Mouse (Mus musculus) MEL-GATA-1-ER (cell line): Measurements from ENCODE around the gene Atg16l2.

ENCODE experiments used
- DNase-seq: peaks from one replicate; pipeline ENCODE4 v3.0.0-alpha.2; 2012; ENCODE audit warnings: low read depth; ENCODE audit errors: extremely low read depth

Atg16l2 gene

GRCm38 (mm10) chr7:101321218-101321827 is 19.3 kb upstream of the Atg16l2 start:
- no peak for DNase-seq

GRCm38 (mm10) chr7:101320399-101321217 is 18.6 kb upstream of the Atg16l2 start:
- no peak for DNase-seq

DNA sequence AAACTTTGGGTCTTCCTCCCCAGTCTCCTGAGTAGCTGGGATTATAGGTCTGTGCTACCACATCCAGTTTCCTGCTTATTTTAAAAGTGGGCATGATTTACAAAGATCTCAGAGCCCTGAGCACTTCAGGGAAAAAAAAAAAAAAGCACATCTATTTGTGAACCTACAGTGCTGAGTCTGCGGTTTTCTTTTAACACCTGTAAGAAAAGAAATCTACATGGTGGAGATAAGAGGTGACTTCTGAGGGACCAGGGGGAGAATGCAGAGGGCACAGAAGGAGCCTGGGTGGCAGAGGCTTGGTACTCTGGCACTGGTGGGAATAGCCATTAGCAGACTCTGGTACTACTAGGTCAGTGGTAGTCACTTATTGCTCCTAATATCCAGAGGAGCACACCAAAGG is 17.7 kb upstream of the Atg16l2 start:
- no peak for DNase-seq

DNA sequence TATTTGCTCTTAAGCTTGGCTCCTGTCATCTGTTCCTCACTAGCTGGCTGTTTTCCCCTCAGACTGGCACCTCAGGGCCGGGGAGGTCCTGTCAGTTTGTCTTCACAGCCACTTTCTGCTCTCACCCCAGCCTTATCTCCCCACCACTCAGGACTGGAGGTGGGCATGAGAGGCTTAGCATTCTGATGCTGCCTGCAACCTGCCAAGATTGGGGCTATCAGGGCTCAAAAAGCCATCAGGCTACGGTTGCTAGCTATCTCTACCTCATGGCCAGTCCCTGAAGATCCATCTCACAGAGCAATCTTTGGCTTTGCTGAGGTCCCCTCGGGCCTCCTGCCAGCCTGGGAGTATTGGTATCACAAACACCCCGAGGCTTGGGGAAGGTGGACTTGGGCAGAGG is 16.8 kb upstream of the Atg16l2 start:
- no peak for DNase-seq

GRCm38 (mm10) chr7:101317014-101317413 is 15.0 kb upstream of the Atg16l2 start, which contains the start of gene Stard10:
Gene Stard10 (plus strand): TSS chr7:101317086.
- DNase-seq = no peak

DNA sequence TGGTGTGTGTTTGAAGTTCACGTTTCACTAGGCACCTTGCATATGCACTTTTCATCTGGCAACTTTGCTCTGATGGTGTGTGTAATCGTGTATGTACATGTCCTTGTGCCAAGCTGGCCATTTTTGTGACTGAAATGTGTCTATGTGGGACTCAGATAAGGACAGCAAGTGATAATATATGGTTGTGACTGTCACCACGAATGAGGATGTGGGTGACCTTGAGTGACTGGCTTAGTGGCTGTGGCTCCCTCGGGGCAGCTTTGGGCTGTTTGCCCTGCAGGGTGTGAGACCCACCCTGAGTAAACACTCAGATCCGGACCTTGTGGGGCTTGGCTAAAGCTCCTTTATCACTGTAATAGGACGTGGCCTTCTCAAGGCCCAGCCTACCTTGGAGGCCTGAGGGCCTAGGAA is 14.5 kb upstream of the Atg16l2 start:
- DNase-seq = no peak

DNA sequence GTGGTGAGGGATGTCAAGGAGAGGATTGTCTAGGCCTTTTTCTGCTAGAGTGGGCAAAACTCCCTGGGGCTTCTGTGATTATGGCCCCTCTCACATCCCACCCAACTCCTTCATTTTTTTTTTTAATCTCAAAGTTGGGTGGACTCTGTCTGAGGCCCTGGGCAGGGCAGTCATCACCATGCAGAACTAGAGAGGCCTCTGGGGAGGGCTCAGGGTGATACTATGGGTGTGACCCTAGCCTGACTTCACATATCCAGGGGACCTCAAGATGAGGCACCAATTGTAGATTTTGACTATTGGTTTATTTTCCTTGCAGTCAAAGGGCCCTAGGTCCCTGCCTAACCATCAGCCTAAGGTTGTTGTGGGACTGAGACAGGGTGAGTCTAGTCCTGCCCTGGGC is 13.6 kb upstream of the Atg16l2 start:
- no peak for DNase-seq

- DNase-seq = no peak
Observed at GRCm38 (mm10) chr7:101314396-101314795, 12.3 kb upstream of the Atg16l2 start.

DNA sequence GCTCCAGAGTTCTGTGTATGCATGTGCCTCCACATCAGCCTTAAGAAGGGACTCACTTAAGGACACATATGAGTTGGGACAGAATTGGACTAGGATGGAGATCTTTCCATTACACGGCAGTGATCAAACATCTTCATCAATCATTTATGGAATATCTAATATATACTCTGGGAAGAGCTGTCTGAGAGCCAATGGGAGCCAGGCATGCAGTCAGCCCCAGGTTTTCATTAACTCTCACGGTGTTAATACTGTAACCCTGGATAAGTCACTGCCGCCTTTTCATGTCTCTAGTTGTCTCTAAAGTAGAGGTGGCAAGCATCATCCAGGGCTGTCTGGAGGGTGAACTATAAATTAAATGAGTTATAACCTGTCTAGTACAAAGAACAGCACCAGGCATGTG is 11.0 kb upstream of the Atg16l2 start:
- no peak for DNase-seq

GRCm38 (mm10) chr7:101311061-101311460 is 9.0 kb upstream of the Atg16l2 start:
- DNase-seq = peak; percentile 44

- peak; percentile 93 for DNase-seq
Observed at GRCm38 (mm10) chr7:101310327-101311028, 8.4 kb upstream of the Atg16l2 start.

DNA sequence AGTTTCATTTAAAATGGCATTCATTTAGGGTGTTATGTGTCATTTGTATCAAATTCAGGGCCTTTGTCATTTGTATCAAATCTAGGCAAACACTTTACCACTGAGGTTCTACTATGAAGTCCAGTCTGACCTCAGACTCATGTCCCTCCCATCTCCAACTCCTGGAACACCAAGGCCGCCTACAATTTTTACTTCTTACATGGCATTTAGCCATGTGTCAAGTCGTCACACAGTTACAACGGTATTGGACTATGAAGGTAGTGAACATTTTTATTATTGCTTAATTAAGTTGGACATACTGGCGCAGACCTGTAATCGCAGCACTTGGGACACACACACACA is 7.9 kb upstream of the Atg16l2 start:
- DNase-seq = no peak

- DNase-seq = no peak
Observed at GRCm38 (mm10) chr7:101306841-101307240, 4.8 kb upstream of the Atg16l2 start.

- DNase-seq = no peak
Observed at GRCm38 (mm10) chr7:101302691-101303090, 640 bp upstream of the Atg16l2 start.

DNA sequence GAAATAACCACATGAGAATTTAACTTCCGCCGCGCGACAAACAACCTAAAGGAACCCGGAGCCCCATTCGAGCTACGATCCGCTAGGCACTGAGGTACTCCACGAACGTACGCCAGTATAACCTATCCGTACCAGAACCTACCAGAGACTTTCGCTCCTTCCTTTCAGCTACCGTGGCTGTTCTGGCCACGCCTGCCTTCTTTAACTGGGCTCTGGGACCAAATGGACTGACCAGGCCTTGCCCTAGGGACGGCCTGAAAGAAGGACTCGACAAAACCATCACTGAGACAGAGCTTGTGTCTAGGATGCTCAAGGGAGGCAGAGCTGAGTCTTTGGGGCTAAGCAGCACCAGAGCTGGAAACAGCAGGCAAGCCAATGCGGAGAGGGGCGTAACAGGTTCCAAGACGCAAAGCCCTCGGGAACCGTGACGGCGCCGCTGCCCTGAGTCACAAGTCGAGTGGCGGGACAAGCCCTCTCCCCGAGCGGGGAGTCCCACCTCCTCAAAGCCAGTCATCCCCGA is 630 bp downstream of the Atg16l2 start:
- DNase-seq = peak; percentile 53

GRCm38 (mm10) chr7:101298375-101298774 is 3.7 kb downstream of the Atg16l2 start:
- DNase-seq = no peak

- DNase-seq = no peak
Observed at GRCm38 (mm10) chr7:101297023-101297405, 5.0 kb downstream of the Atg16l2 start.

GRCm38 (mm10) chr7:101296252-101297022 is 5.6 kb downstream of the Atg16l2 start:
- DNase-seq = no peak

- no peak for DNase-seq
Observed at GRCm38 (mm10) chr7:101295438-101295837, 6.6 kb downstream of the Atg16l2 start.

- no peak for DNase-seq
Observed at GRCm38 (mm10) chr7:101293611-101294010, 8.4 kb downstream of the Atg16l2 start.

DNA sequence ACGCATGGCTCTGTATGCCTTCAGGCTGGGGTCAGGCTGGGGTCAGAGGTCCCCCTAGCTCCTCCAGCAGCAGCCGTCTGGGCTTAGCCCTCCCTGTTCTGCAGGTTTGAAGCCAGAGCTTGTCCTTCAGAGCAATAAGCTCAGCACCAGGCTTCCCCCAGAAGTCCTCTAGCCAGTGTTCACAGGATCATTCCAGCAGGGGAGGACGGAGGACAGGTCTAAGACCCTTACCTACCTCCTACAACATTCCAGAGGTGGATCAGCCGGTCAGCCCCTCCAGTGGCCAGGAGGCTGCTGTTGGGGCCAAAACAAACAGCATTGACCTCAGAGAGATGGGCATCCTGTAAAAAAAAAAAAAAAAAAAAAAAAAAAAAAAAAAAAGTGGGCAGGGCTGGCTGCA is 8.9 kb downstream of the Atg16l2 start:
- no peak for DNase-seq
